Mouse (Mus musculus): ENCODE results near the gene Sash3. TPM values are rescaled to one million over a fixed set of nuclear protein-coding genes. Genes with fewer than 3 reads are reported as not detected.

Gene Sash3
- 0.54 TPM in 1 of 2 replicates, not detected in the other for total RNA-seq (2012; rRNA removed)

DNA sequence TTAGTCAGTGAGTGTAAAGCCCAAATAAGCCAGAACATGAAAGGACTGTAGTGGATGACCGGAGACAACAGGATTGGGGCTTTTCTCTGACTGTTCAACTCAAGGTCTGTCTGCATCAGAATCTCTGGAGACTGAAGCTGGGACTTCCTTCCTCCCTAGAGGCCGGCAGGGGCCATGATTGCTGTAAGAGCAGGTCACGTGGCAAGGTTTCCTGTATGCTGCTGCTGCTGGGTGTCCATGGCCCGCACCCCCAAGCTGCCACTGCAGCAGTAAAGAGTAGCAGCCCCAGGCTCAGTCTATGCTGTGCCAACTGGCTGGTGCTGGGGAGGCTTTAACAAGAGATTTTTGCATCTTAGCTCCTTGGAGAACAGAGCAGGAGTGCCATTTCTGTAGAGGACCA lies at the start of gene Sash3:
Sash3 (plus strand) TSS at position 175 of the 400 bp plus-strand sequence.
- no peak within 1 kb of the TSS for H3K9ac ChIP-seq (ENCODE audit: insufficient read depth, low read depth, low read length, poor library complexity, severe bottlenecking)
- no peak within 1 kb of the TSS for H3K27ac ChIP-seq (ENCODE audit: insufficient read depth, low read depth, low read length, poor library complexity, severe bottlenecking)
- H3K4me3 ChIP-seq (ENCODE audit: insufficient read depth in 1 of 2, low read depth in 1 of 2, low read length in 2 of 2, poor library complexity in 1 of 2, severe bottlenecking in 1 of 2), result no peak within 1 kb of the TSS
- TF ChIP-seq HCFC1 (IDR thresholded peaks at IDR 0.05; ENCODE audit: borderline replicate concordance, insufficient read depth, low read length) (no peak), MAFK (IDR thresholded peaks at IDR 0.05; ENCODE audit: insufficient read depth, low read depth, low read length) (no peak), CHD2 (IDR thresholded peaks at IDR 0.05; ENCODE audit: low read depth, low read length) (no peak), ZC3H11A (IDR thresholded peaks at IDR 0.05; ENCODE audit: borderline replicate concordance, low read depth, low read length) (no peak), ZNF384 (IDR thresholded peaks at IDR 0.05; ENCODE audit: low read depth, low read length) (no peak)
- H3K4me1 ChIP-seq (ENCODE audit: control insufficient read depth in 2 of 2, insufficient read depth in 2 of 2, low read length in 2 of 2, poor library complexity in 1 of 2), result peaks cover 0 to 2% of the 10 kb centered on the region in 2 experiments; a peak in 1 of 4 replicates
- in situ Hi-C loops (cut with MboI; ENCODE audit: low sequenced_read_pairs in 2 of 2, unreplicated experiment in 2 of 2), result no loop called here
- no peaks in the 10 kb centered on the region for H3K36me3 ChIP-seq (ENCODE audit: control insufficient read depth, insufficient read depth, low read length, poor library complexity, severe bottlenecking)
- DNase-seq (ENCODE audit: low read depth, low spot score), result no peak
- no peaks in the 10 kb centered on the region for H3K9me3 ChIP-seq (ENCODE audit: control insufficient read depth, insufficient read depth, low read depth, low read length)

DNA sequence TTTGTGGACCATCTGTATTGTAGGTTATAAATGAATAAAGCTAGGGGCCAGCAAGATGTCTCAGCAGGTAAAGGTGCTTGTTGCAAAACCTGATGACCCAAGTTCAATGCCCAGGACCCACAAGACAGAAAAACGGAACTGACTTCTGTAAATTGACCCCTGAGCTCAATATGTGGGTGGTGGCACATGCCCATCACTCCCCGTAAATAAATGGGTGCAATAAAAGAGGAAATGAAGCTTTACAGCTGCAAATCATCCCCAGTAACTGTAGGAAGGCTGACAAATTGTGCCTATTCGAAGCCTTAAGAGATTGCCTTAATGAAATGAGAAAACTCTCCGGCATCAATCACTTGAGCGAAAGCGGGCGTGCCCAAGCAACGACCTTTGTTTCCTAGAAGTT lies 49.7 kb upstream of the Sash3 start:
- H3K4me3 ChIP-seq (ENCODE audit: insufficient read depth in 1 of 2, low read depth in 1 of 2, low read length in 2 of 2, poor library complexity in 1 of 2, severe bottlenecking in 1 of 2), result no peak overlapping the region
- TF ChIP-seq MAFK (IDR thresholded peaks at IDR 0.05; ENCODE audit: insufficient read depth, low read depth, low read length) (no peak), ZNF384 (IDR thresholded peaks at IDR 0.05; ENCODE audit: low read depth, low read length) (no peak), CHD2 (IDR thresholded peaks at IDR 0.05; ENCODE audit: low read depth, low read length) (no peak), ZC3H11A (IDR thresholded peaks at IDR 0.05; ENCODE audit: borderline replicate concordance, low read depth, low read length) (no peak), HCFC1 (IDR thresholded peaks at IDR 0.05; ENCODE audit: borderline replicate concordance, insufficient read depth, low read length) (no peak)
- in situ Hi-C loops (cut with MboI; ENCODE audit: low sequenced_read_pairs in 2 of 2, unreplicated experiment in 2 of 2), result no loop called here
- H3K9me3 ChIP-seq (ENCODE audit: control insufficient read depth, insufficient read depth, low read depth, low read length), result no peaks in the 10 kb centered on the region
- no peak for DNase-seq (ENCODE audit: low read depth, low spot score)
- H3K4me1 ChIP-seq (ENCODE audit: control insufficient read depth in 2 of 2, insufficient read depth in 2 of 2, low read length in 2 of 2, poor library complexity in 1 of 2), result no peaks in the 10 kb centered on the region
- H3K27ac ChIP-seq (ENCODE audit: insufficient read depth, low read depth, low read length, poor library complexity, severe bottlenecking), result no peak overlapping the region
- H3K9ac ChIP-seq (ENCODE audit: insufficient read depth, low read depth, low read length, poor library complexity, severe bottlenecking), result no peak overlapping the region
- no peaks in the 10 kb centered on the region for H3K36me3 ChIP-seq (ENCODE audit: control insufficient read depth, insufficient read depth, low read length, poor library complexity, severe bottlenecking)

- DNase-seq (ENCODE audit: low read depth, low spot score), result no peak
- H3K4me3 ChIP-seq (ENCODE audit: insufficient read depth in 1 of 2, low read depth in 1 of 2, low read length in 2 of 2, poor library complexity in 1 of 2, severe bottlenecking in 1 of 2), result no peak overlapping the region
- H3K9me3 ChIP-seq (ENCODE audit: control insufficient read depth, insufficient read depth, low read depth, low read length), result no peaks in the 10 kb centered on the region
- H3K9ac ChIP-seq (ENCODE audit: insufficient read depth, low read depth, low read length, poor library complexity, severe bottlenecking), result no peak overlapping the region
- in situ Hi-C loops (cut with MboI; ENCODE audit: low sequenced_read_pairs in 2 of 2, unreplicated experiment in 2 of 2), result no loop called here
- H3K4me1 ChIP-seq (ENCODE audit: control insufficient read depth in 2 of 2, insufficient read depth in 2 of 2, low read length in 2 of 2, poor library complexity in 1 of 2), result no peaks in the 10 kb centered on the region
- H3K36me3 ChIP-seq (ENCODE audit: control insufficient read depth, insufficient read depth, low read length, poor library complexity, severe bottlenecking), result no peaks in the 10 kb centered on the region
- H3K27ac ChIP-seq (ENCODE audit: insufficient read depth, low read depth, low read length, poor library complexity, severe bottlenecking), result no peak overlapping the region
- TF ChIP-seq CHD2 (IDR thresholded peaks at IDR 0.05; ENCODE audit: low read depth, low read length) (no peak), ZNF384 (IDR thresholded peaks at IDR 0.05; ENCODE audit: low read depth, low read length) (no peak), ZC3H11A (IDR thresholded peaks at IDR 0.05; ENCODE audit: borderline replicate concordance, low read depth, low read length) (no peak), MAFK (IDR thresholded peaks at IDR 0.05; ENCODE audit: insufficient read depth, low read depth, low read length) (no peak), HCFC1 (IDR thresholded peaks at IDR 0.05; ENCODE audit: borderline replicate concordance, insufficient read depth, low read length) (no peak)
Observed at GRCm38 (mm10) chrX:48098470-48099129, 47.6 kb upstream of the Sash3 start.

GRCm38 (mm10) chrX:48099871-48100270 lies 46.4 kb upstream of the Sash3 start:
- in situ Hi-C loops (cut with MboI; ENCODE audit: low sequenced_read_pairs in 2 of 2, unreplicated experiment in 2 of 2), result no loop called here
- no peak for TF ChIP-seq ZNF384 (IDR thresholded peaks at IDR 0.05; ENCODE audit: low read depth, low read length)
- no peak for TF ChIP-seq HCFC1 (IDR thresholded peaks at IDR 0.05; ENCODE audit: borderline replicate concordance, insufficient read depth, low read length)
- TF ChIP-seq ZC3H11A (IDR thresholded peaks at IDR 0.05; ENCODE audit: borderline replicate concordance, low read depth, low read length), result no peak
- TF ChIP-seq MAFK (IDR thresholded peaks at IDR 0.05; ENCODE audit: insufficient read depth, low read depth, low read length), result no peak
- no peak for TF ChIP-seq CHD2 (IDR thresholded peaks at IDR 0.05; ENCODE audit: low read depth, low read length)
- H3K9me3 ChIP-seq (ENCODE audit: control insufficient read depth, insufficient read depth, low read depth, low read length), result no peaks in the 10 kb centered on the region
- no peak overlapping the region for H3K9ac ChIP-seq (ENCODE audit: insufficient read depth, low read depth, low read length, poor library complexity, severe bottlenecking)
- no peak overlapping the region for H3K27ac ChIP-seq (ENCODE audit: insufficient read depth, low read depth, low read length, poor library complexity, severe bottlenecking)
- no peak overlapping the region for H3K4me3 ChIP-seq (ENCODE audit: insufficient read depth in 1 of 2, low read depth in 1 of 2, low read length in 2 of 2, poor library complexity in 1 of 2, severe bottlenecking in 1 of 2)
- no peaks in the 10 kb centered on the region for H3K4me1 ChIP-seq (ENCODE audit: control insufficient read depth in 2 of 2, insufficient read depth in 2 of 2, low read length in 2 of 2, poor library complexity in 1 of 2)
- no peaks in the 10 kb centered on the region for H3K36me3 ChIP-seq (ENCODE audit: control insufficient read depth, insufficient read depth, low read length, poor library complexity, severe bottlenecking)
- no peak for DNase-seq (ENCODE audit: low read depth, low spot score)
